Mouse (Mus musculus): Measurements from ENCODE around the gene Nr2e1. TPM values are rescaled to one million over a fixed set of nuclear protein-coding genes. Genes with fewer than 3 reads are reported as not detected.

Nr2e1 gene
- polyA plus RNA-seq (2015; fragmentation: Nextera tagmentation; extraction: Ambion mirVana), result not detected in 2 replicates

DNA sequence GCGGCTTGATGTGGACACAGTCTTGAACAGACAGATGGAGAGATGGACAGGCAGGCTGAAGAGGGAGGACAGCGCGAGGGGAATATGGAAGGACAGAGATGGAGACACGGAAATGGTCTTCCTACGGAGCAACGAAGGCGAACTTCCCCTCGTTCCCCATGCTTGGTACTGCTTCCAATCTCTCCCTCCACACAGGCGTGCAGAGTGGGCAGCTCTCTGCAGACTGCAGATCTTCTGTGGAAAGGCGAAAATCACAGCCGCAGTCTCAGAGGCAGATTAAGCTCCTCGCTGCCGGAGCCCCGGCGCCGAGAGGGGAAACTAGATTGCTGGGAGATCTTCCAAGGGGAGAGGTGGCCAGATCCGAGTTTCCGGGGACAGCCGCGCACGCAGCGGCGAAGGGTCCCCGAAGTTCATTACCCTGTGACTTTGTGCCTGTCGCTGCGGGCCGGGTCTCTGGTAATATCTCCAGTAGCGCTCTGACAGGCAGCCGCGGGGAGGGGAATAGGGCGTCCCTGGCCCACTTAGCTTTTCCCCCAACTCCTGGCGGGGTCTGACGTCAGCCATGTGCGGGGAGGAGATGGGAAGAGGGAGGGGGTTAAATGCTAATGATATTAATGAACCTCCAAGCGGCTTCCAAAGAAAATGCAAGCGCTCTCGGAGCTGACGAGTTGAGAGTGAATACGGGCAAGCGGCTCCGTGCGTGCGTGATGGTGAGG is at the start of gene Nr2e1, which contains the start of gene Ostm1:
Gene Nr2e1, minus strand, starts transcription at position 476 of the 716 bp plus-strand sequence.
Gene Ostm1, plus strand, starts transcription at position 666 of the 716 bp plus-strand sequence.
- Histone ChIP-seq H3K27ac (ENCODE audit: low read length) (no peak within 1 kb of the TSS), H3K4me3 (ENCODE audit: low read length) (peak within 1 kb of the TSS; percentile 12), H3K4me1 (ENCODE audit: control insufficient read depth, insufficient read depth, low read length) (peaks cover 6% of the 10 kb centered on the region), H3K4me2 (ENCODE audit: low read depth, low read length) (peak within 1 kb of the TSS; percentile 7; the same call in 1 of the 2 replicates), H3K36me3 (ENCODE audit: control insufficient read depth, insufficient read depth, low read length) (no peaks in the 10 kb centered on the region), H3K9me3 (ENCODE audit: control insufficient read depth, low read length) (no peaks in the 10 kb centered on the region), H3K27me3 (replicated peaks; ENCODE audit: control insufficient read depth, insufficient read depth, low read length) (peaks cover 84% of the 10 kb centered on the region), H3K9ac (ENCODE audit: low read depth, low read length) (no peak within 1 kb of the TSS)
- WGBS, result under 1% methylated on average over 43 of the region's 43 CpGs
- ATAC-seq, result no peak

DNA sequence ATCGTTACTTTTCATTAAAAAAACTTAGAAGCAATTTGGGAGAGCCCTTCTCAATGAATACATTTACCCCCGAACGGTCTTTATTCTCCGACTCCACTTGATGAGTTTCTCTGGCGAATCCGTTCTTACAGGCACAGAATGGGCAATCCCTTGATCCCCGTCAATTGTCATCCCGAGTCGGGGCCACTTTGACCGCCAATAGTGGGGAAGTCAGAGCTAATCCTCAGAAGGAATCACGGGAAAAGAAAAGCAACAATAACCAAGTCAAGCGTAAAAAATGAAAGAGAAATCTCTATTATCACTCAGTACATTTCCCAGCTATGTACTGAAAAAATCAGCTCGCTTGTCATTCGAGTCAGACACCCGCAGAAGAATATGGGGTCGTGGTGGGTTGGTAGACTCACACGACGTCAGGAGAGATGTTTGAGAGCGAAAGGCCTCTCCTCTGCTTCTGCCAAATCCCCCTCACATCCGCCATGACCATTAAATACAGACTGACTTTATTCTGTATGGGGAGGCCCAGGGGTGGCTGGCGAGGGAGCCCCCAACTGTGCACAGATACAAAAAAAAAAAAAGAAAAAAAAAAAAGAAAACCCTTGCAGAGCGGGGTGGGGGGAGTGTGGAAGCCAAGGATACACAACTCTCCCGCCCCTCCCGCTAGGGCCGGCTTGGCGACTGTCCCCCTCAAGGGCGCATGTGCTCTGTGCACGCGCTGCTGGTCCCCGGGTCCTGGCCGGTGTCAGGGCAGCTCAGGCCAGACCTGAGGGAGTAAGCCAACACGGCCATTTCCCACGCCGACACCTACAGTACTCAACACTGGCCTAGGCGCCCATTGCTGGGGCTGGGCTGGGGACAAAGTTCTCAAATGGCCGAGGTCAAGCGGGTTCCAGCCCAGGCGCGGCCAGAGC is 49.3 kb upstream of the Nr2e1 start:
- H3K27me3 ChIP-seq (replicated peaks; ENCODE audit: control insufficient read depth, insufficient read depth, low read length), result peaks cover 77% of the 10 kb centered on the region

DNA sequence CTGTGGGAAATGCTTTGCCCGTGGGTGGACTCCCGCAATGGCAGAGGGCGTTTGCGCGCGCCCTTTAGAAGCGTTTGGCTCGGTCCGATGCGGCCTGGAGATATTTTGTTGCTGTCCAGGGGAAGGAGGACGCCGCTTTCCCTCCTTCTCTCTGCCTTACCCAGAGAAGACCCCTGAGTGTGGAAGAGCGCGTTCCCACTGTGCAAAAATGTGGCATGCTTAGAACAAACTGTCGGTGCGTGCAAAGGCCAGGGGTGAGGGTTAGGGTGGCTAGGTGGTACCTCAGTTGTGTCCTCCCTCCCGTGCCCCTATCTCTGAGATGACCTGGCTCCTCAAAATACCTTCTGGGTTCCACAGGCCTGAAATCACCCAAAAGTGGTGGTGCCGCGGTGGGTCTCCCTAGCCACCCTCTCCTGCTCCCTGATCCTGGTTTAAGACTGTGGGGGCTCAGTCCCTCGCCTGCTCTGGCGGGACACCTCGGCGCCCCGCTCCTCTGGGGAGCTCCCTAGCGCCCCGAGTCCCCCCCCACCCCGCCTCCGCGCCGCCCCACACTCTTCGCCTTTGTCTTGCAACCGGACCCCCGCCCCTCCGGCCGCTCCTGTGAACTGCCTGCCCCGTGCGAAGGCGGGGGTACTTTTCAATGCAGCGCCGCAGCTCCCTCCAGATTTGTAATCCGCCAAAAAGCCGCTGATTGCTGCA is 48.5 kb upstream of the Nr2e1 start:
- Histone ChIP-seq H3K4me2 (ENCODE audit: low read depth, low read length) (peak overlapping the region; percentile 62; the same call in 1 of the 2 replicates), H3K27ac (ENCODE audit: low read length) (no peak overlapping the region), H3K4me3 (ENCODE audit: low read length) (0 out of 2 replicates have a peak overlapping the region, but pooled peaks have one; percentile 12), H3K36me3 (ENCODE audit: control insufficient read depth, insufficient read depth, low read length) (no peaks in the 10 kb centered on the region), H3K9me3 (ENCODE audit: control insufficient read depth, low read length) (no peaks in the 10 kb centered on the region), H3K27me3 (replicated peaks; ENCODE audit: control insufficient read depth, insufficient read depth, low read length) (peaks cover 78% of the 10 kb centered on the region), H3K4me1 (ENCODE audit: control insufficient read depth, insufficient read depth, low read length) (peaks cover 28% of the 10 kb centered on the region), H3K9ac (ENCODE audit: low read depth, low read length) (no peak overlapping the region)
- ATAC-seq, result no peak
- WGBS, result 1% methylated on average over 41 of the region's 42 CpGs

More for the DNA sequence above, 49.3 kb upstream of the Nr2e1 start:
- H3K36me3 ChIP-seq (ENCODE audit: control insufficient read depth, insufficient read depth, low read length), result no peaks in the 10 kb centered on the region
- H3K9ac ChIP-seq (ENCODE audit: low read depth, low read length), result no peak overlapping the region
- no peaks in the 10 kb centered on the region for H3K9me3 ChIP-seq (ENCODE audit: control insufficient read depth, low read length)
- peak overlapping the region; percentile 41 for H3K4me3 ChIP-seq (ENCODE audit: low read length)
- ATAC-seq, result peak; percentile 37
- H3K4me2 ChIP-seq (ENCODE audit: low read depth, low read length), result peak overlapping the region; percentile 62
- WGBS, result under 1% methylated on average over 38 of the region's 39 CpGs
- peaks cover 29% of the 10 kb centered on the region for H3K4me1 ChIP-seq (ENCODE audit: control insufficient read depth, insufficient read depth, low read length)
- H3K27ac ChIP-seq (ENCODE audit: low read length), result no peak overlapping the region

DNA sequence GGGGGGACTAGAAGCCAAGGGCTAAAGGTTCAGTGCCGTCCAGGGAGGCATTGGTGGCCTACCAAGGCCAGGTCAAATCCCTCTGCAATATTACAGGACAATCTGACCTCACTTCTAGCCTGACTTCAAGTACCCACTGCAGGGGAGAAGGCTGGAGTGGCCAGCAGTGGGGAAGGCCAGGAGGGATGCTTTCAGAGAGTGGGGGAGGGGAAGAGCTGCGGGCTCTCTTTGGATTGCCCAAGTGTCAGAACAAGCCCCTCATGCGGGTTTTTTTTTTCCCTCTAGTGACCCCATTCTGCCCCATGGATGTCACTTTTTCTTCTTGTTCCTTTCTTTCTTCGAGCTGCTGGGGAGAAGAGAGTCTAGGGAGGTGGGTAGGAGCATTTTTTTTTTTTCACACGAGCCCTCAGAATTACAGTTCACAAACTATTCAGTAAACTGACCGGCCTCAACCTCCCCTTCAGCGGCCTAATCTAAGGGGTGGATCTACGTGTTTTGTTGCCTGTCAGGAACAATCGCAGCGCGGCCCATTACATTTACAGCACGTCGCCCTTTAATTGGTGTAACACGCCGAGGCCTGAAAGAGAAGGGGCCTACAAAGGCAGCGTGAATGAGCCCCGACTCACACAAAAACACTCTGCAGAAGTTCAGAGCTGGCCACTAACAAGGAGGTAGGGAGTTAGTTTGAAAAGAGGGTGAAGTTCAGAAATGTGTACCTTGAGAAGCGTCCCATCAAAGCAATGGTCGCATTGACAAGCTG is 47.3 kb upstream of the Nr2e1 start:
- peaks cover 71% of the 10 kb centered on the region for H3K27me3 ChIP-seq (replicated peaks; ENCODE audit: control insufficient read depth, insufficient read depth, low read length)

DNA sequence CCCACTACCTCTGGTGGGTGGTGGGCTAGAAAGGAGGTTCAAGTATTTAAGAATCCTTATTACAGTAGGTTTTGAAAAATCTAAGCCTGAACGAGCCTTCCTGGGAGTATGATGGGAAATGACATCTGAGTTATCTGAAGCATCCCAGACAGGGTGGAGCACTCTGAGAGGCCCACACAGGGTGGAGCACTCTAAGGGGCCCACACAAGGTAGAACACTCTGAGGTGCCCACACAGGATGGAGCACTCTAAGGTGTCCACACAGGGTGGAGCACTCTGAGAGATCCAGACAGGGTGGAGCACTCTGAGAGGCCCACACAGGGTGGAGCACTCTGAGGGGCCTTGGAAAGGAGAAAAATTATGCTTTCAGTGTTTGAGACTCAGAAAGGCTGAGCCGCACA is 42.5 kb upstream of the Nr2e1 start:
- no peaks in the 10 kb centered on the region for H3K9me3 ChIP-seq (ENCODE audit: control insufficient read depth, low read length)
- 74% methylated on average over 2 of the region's 2 CpGs for WGBS
- no peaks in the 10 kb centered on the region for H3K36me3 ChIP-seq (ENCODE audit: control insufficient read depth, insufficient read depth, low read length)
- H3K9ac ChIP-seq (ENCODE audit: low read depth, low read length), result no peak overlapping the region
- H3K4me2 ChIP-seq (ENCODE audit: low read depth, low read length), result no peak overlapping the region
- no peak overlapping the region for H3K27ac ChIP-seq (ENCODE audit: low read length)
- ATAC-seq, result no peak
- peaks cover 37% of the 10 kb centered on the region for H3K27me3 ChIP-seq (replicated peaks; ENCODE audit: control insufficient read depth, insufficient read depth, low read length)
- H3K4me3 ChIP-seq (ENCODE audit: low read length), result no peak overlapping the region
- H3K4me1 ChIP-seq (ENCODE audit: control insufficient read depth, insufficient read depth, low read length), result no peaks in the 10 kb centered on the region

More for the DNA sequence above, 47.3 kb upstream of the Nr2e1 start:
- Histone ChIP-seq H3K9ac (ENCODE audit: low read depth, low read length) (no peak overlapping the region), H3K36me3 (ENCODE audit: control insufficient read depth, insufficient read depth, low read length) (no peaks in the 10 kb centered on the region), H3K4me3 (ENCODE audit: low read length) (no peak overlapping the region), H3K4me2 (ENCODE audit: low read depth, low read length) (no peak overlapping the region), H3K27ac (ENCODE audit: low read length) (no peak overlapping the region), H3K9me3 (ENCODE audit: control insufficient read depth, low read length) (no peaks in the 10 kb centered on the region), H3K4me1 (ENCODE audit: control insufficient read depth, insufficient read depth, low read length) (peaks cover 21% of the 10 kb centered on the region)
- ATAC-seq, result no peak
- whole genome bisulfite sequencing, result 4% methylated on average over 19 of the region's 19 CpGs

DNA sequence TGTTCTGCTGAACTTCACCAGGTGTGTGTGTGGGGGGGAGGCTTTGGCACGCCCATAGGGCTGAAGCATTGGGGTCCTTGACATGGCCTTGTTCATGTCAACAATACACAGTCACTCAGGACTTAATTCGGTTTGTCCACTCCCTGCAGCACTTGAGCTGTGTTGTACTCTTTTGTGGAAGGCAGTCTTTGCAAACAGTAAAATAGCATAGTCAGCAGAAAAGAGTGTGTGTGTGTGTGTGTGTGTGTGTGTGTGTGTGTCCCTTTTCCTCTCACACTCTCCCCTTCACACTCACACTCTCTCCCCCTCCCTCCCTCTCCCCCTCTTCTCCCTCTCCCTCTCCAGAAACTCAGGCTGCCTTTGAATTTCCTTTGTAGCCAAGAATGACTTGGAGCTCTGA is 34.9 kb upstream of the Nr2e1 start:
- Histone ChIP-seq H3K4me1 (ENCODE audit: control insufficient read depth, insufficient read depth, low read length) (peaks cover 4% of the 10 kb centered on the region; the same call in 1 of the 2 replicates), H3K27me3 (replicated peaks; ENCODE audit: control insufficient read depth, insufficient read depth, low read length) (peaks cover 31% of the 10 kb centered on the region), H3K36me3 (ENCODE audit: control insufficient read depth, insufficient read depth, low read length) (no peaks in the 10 kb centered on the region), H3K4me3 (ENCODE audit: low read length) (no peak overlapping the region), H3K9me3 (ENCODE audit: control insufficient read depth, low read length) (no peaks in the 10 kb centered on the region), H3K4me2 (ENCODE audit: low read depth, low read length) (no peak overlapping the region), H3K9ac (ENCODE audit: low read depth, low read length) (no peak overlapping the region), H3K27ac (ENCODE audit: low read length) (no peak overlapping the region)
- ATAC-seq, result no peak
- 36% methylated on average over 2 of the region's 2 CpGs for WGBS

DNA sequence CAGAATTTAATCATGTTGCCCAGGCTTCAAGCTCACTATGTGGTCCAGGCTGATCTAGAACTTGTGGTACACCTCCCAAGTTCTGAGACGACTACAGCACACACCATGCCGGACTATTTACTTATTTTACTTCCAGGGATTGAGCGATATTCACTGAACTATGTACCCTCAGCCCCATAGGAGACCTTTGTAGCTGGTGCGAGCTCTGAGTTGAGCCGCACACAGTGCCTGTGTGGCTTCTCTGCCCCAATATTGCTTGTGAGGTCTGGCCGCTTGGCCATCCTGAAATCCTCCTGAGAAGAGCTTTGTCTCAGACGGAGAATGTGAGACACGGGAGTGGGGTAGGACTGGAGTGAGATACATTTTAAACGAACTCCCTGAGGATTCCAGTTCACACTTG is 31.3 kb upstream of the Nr2e1 start:
- Histone ChIP-seq H3K27ac (ENCODE audit: low read length) (no peak overlapping the region), H3K27me3 (replicated peaks; ENCODE audit: control insufficient read depth, insufficient read depth, low read length) (peaks cover 47% of the 10 kb centered on the region), H3K9me3 (ENCODE audit: control insufficient read depth, low read length) (no peaks in the 10 kb centered on the region; the same call in 1 of the 2 replicates), H3K4me2 (ENCODE audit: low read depth, low read length) (no peak overlapping the region), H3K4me1 (ENCODE audit: control insufficient read depth, insufficient read depth, low read length) (peaks cover 4% of the 10 kb centered on the region; the same call in 1 of the 2 replicates), H3K4me3 (ENCODE audit: low read length) (no peak overlapping the region), H3K36me3 (ENCODE audit: control insufficient read depth, insufficient read depth, low read length) (no peaks in the 10 kb centered on the region), H3K9ac (ENCODE audit: low read depth, low read length) (no peak overlapping the region)
- WGBS, result 6% methylated on average over 9 of the region's 9 CpGs
- no peak for ATAC-seq

DNA sequence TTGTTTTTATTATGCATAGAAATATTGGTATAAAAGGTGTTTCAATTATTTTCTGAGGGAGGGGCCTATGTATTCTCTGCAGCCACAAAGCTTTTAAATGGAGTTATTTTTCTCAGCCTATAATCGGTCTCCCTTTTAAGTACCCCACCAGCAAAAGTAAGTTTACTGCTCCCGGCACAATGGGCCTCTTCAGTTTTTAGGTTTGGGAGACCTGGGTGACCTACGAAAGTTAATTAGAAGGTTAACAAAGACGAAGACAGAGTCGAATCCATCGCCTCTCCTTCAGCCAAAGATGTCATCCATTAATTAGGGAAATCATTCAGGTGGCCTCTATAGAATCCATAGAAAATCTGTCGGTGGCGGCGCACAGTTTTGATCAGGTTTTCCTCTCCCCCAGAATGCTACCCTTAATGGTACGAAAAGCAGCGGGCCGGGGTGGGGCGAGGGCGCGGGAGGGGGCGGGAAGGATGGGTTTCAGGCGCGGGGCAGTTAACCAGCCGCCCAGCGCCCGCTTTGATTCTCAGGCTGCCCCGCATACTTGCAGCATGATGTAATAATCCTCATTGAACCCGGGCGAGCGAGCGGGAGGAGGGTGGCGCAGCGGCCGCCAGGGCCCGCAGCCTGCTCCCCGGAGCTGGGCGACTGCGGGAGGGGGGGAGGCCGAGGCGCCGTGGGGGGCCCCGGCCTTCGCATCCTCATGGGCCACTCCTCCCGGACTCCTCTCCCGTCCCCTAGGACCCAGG is 30.4 kb upstream of the Nr2e1 start:
- no peak overlapping the region for H3K27ac ChIP-seq (ENCODE audit: low read length)

More for the DNA sequence above, 30.4 kb upstream of the Nr2e1 start:
- ATAC-seq, result peak; percentile 59; the same call in 1 of the 2 replicates
- H3K4me2 ChIP-seq (ENCODE audit: low read depth, low read length), result peak overlapping the region; percentile 54
- no peaks in the 10 kb centered on the region; the same call in 1 of the 2 replicates for H3K9me3 ChIP-seq (ENCODE audit: control insufficient read depth, low read length)
- no peaks in the 10 kb centered on the region for H3K36me3 ChIP-seq (ENCODE audit: control insufficient read depth, insufficient read depth, low read length)
- peak overlapping the region; percentile 1; the same call in 1 of the 2 replicates for H3K9ac ChIP-seq (ENCODE audit: low read depth, low read length)
- H3K4me1 ChIP-seq (ENCODE audit: control insufficient read depth, insufficient read depth, low read length), result peaks cover 4% of the 10 kb centered on the region; the same call in 1 of the 2 replicates
- WGBS, result 1% methylated on average over 35 of the region's 40 CpGs
- peak overlapping the region; percentile 39 for H3K4me3 ChIP-seq (ENCODE audit: low read length)
- H3K27me3 ChIP-seq (replicated peaks; ENCODE audit: control insufficient read depth, insufficient read depth, low read length), result peaks cover 42% of the 10 kb centered on the region
